Mouse (Mus musculus) liver, adult (tissue): ENCODE measurements at regions not wholly inside any gene's neighbourhood (a gene's known extent, or its start where the extent isn't known, plus 50 kb on each side); places are given as distances from the start of the nearest gene placed in this dataset.

Experiments
- GATA4 ChIP-seq: IDR thresholded peaks from 2 replicates; pipeline ENCODE4 v1.6.1; 2014; ENCODE audit warnings: mild to moderate bottlenecking, low read length; ENCODE audit not compliant: insufficient replicate concordance

DNA sequence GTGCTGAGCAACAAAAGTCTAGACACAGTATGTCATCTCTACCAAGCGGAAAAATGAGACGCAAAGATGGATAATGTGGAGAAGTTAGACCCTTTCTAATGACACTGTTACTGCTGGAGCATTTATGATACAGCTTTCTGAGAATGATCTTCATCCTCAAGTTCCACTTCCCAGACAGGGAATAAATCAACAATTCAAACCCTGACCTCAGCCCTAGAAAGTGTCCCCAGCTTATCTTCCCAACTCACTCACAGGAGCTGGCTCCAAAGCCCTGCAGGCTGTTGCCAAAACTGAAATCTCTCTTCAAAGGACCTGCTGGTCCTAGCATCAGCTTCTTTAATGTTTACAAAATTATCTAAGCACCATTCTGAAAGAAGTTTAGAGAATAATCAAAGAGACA is 85.9 kb upstream of the Lmcd1 start:
- TF ChIP-seq GATA4 = no peak

DNA sequence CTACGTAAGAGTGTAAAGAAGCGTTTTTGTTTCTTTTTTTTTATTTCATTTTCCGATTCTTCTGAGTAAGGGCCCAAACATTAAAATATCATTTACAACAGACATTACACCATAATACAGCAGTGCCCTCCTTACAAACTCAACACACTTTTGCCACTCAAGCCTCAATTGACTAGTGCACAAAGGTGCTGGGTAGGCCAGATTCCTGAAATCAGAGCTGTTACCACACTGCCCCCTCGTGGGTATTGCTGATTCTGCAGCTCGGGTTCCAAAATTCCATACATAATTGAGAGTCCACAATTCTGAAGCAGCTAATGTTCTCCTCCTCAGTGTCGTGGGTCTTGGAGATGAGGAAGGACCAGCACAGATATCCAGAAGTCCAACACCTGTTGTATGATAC is 82.5 kb upstream of the Lmcd1 start:
- no peak for TF ChIP-seq GATA4

DNA sequence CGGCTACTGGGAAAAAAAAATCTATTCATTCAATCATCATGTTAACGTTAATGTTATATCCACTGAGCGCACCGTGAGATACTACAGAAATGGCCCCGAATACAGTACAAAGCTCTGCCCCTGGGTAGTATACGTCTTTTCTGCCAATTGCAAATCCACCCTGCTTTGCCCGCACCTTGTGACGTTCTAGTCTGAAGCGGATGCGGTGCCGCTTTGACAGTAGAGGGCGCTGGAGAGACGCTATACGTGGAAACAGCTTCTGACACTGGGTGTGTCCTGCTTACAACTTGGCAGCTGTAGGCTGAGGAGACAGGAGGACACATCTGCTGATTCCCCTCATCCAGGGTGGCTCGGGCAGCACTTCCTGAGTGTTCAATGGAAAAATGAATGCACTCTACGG is 76.1 kb upstream of the Lmcd1 start:
- no peak for TF ChIP-seq GATA4

DNA sequence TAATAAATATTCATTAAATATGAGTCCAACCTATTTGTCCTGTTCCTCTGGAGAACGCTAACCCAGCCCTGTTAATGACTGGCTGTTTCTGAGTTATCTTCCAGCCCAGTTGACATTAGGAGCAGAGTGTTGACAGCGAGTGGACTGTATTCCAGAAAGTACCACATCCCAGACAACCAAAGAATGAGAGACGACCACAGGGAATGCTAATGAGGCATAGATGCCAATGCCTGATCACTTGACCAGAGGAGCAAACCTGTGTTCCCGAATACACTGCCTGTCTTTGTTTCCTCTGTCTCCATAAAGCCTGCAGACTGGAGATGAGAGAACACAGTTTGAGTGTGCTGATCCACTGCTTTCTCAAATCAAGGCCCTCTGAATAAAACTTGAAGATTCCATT is 74.3 kb upstream of the Lmcd1 start:
- no peak for TF ChIP-seq GATA4

DNA sequence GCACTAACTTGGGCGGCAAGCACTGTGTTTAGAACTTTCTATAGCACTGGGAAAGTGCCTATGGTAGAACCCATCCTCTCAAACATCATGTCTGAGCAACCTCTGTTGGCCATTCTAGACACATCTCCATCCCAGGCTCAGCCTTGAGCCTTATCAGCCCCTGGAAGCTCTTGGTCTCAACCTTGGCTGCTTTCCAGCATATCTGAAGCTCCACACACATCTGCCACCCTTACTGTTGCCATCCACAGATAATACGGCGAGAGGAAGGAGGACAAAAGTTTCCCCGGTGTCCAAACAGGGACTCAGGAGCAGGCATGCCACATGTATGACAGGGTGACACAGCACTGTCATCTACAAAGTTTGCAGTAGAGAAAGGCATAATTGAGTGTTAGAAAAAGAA is 71.4 kb upstream of the Lmcd1 start:
- no peak for TF ChIP-seq GATA4

DNA sequence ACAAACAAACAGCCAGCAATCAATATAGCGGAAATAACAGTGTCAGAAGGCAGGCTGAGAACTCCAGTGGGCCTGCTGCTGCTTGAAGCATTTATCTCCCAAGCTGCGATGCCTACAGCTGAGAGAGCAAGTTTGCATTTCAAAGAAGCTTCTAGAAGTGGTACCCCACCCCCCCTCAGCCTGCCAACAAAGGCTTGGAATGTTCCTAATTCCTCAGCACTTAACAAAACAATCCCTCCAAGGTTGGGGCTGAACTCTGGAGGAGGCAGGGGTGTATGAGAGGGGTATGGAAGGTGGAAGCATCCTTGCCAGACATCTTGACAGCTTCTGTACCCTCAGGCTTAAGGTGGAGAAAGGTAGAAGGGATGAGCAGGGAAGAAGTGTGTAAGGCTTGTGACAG is 70.2 kb upstream of the Lmcd1 start:
- no peak for TF ChIP-seq GATA4

DNA sequence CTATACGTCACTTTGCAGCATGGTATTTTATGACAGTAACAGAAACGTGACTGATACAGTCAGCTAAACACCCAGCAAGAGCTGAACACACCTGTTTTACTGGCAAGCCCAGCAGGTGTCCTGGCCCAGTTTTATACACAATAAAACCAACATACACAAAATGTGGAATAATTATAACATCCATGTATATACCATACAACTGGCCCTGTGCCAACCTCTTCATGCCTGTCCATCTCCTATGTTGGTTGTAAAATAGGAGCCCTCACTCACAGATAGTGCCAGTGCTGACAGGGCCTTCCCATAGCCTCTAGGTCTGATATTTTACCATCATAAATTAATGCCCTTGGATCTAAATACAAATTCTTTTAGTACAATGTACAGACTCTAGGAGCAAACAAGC is 68.6 kb upstream of the Lmcd1 start:
- TF ChIP-seq GATA4 = no peak

DNA sequence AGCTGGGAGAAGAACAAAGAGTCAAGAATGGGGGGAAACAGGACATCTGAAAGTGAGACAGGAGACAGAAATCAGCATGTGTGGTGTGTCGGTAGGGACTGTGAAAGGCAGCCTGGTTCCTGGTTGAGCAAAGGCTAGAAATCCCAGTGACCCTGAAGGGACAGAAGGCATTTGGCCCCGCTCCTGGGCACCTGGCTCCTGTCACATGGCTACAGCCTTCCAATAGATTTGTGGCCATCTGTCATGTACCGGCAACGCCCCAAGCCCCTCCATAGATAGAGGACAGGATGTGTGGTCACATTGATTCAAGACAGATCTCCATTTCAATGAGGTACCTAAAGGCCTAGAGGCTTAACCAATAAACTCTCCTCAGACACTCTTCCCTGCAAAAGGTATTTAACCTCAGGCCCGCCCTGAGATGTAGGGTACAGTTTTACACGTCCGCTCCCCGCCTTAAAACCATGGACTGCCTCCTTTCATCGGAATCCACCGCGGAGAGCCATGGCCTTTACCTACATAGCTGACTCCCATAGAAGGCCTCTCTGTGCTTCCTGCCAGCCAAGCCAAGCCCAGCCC is 68.0 kb upstream of the Lmcd1 start:
- no peak for TF ChIP-seq GATA4

DNA sequence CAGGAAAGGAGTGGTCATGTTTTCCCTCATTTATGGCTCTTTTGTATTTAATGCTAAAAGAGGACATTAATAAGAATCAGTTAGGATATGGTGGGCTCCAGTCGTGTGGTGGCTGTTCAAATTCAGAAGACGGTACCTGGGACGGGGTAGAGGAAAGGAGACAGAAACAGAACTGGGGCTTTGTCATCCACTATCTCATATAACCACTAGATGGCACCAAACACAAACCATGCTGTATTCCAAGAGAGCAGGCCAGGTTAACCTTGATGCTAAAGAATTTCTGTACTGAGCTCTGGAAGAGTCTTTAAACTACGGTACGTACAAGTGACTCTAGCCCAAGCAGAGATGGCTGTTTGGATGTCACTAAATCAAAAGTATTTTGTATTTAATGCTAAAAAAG is 66.3 kb upstream of the Lmcd1 start:
- TF ChIP-seq GATA4 = no peak

DNA sequence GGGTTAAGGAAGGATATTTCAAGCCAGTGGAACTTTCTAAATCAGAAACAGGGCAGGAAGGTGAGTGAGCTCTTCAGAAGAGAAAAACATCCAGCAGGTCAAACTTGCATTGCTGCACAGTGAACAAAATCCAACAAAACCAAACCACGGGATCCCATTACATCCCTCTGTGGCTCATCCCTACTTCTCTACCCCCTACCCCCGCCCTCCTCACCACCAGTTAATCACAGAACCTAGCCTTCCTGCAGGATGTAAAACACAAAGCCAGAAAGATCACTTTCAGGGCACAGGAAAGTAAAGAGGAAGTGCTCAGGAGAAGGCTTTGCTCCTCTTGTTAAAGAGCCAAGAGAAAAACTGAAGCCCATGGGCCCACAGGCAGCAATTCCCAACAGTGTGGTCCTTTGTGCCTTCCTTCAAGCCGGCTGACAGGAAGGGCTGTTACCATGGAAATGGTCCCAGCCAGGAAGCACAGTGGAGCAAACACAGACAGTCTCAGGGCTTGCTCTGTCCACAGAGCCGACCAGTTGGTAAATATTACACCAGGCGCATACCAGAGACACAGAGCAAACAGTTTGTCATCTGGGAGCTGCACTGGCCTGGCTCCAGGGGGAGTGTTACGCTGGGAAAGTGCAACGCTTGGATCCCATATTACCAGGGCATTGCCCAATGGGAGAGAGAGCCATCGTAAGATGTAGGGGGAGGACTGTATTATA is 63.2 kb upstream of the Lmcd1 start:
- no peak for TF ChIP-seq GATA4

DNA sequence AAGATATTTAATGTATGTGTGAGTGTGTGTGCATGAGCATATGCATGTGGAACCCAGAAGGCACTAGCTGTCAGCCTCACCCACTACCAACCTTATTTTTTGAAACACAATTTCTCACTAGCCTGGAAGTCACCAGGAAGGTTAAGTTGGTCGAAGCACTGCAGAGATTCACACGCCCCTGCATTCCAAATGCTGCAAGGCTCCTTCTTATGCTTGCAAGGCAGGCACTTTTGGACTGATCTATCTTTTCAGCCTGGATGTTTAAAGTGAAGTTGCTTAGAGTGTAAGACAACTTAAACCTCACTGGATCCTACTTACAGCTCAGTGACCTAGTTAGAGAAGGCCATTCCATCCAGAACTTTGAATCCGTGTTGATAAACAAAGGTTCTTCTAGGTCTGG is 56.7 kb upstream of the Lmcd1 start:
- TF ChIP-seq GATA4 = no peak

DNA sequence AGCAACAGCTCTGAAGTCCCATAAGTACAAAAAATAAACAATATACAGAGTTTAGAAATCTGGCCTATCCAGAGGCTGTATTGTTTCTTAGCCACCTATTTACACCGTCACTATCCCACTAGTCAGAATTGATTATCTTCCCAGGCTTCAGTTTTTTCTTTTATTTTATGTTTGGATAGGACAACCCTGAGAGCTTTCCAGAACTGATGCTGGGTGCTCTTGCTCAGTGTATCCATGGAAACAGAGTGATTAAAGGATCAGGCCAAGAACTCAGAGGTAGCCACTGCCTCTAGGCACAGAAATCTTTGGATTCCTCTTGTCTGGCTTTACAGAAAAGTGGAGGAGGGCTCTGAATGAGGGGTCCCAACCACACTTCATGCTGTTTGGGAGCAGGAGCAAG is 55.3 kb upstream of the Lmcd1 start:
- TF ChIP-seq GATA4 = no peak

DNA sequence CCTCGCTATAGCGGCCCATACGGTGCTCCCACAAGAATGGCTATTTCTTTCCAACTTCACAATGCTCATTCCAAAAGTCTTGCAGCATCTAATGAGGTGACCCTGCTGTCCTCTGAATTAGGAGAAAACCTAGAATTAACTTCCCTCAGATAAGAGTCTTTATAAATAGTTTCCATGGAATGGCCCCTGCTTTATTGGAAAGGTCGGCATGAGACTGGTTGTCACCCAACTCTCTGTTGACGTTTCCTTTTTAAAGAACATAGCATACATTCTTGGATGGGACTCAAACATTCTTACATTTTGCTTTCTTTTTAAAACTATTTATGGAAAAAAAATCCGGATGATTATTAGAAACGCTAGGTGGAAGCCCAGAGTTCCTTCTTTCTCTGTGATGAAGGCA is 53.9 kb upstream of the Lmcd1 start:
- no peak for TF ChIP-seq GATA4

DNA sequence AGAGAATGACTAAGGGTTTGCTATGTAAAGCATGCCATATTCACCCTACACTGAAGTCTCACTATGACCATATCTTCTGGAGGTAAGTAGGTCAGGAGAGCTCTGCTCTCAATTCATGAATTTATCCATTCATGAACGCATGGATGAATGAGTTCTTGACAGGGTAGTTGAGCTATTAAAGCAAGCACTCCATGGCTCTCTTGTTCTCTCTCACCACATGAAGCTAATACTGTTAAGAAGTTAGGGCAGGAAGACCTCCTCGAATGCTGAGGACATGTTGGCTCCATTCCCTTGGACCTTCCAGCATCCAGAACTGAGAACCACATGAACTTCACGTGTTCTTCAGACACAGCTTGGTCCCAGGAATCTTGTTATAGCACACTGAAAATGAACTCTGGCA is 53.4 kb upstream of the Lmcd1 start:
- TF ChIP-seq GATA4 = no peak

DNA sequence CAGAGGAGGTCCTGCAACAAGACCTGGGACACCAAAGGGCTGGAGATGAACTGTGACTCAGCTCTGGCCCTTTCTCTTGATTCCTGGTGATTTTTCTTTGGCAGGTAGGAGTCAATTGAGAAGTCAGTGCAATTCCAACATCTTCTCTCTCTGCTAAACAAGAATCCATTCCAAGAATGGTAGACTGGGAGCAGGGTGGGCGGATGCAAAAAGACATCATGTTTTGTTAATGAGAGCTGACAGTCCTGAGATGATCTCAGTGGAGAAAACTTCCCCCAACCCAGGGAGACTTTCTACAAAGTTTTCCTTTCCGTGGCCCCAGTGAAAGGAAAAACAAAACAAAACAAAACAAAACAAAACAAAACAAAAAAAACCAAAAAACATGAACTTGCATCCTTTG is 52.2 kb upstream of the Lmcd1 start:
- no peak for TF ChIP-seq GATA4

DNA sequence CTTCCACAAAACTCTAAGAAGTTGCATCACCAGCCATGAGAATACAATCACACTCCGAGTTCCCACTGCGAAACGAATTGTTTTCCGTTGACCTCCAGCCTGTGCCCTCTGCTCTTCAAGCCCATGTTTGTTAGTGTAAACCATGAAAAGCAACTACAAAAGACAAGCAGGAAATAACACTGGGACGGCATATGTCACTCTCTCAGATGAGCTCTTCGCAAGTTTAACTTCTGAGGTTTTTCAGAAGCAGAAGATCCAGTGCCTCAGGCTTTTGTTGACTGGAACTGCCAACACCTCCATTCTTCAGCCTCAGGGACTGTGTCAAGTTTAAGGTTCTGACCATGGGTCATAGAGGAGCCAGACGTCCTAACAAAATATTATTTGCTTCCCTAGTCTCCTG is 50.2 kb upstream of the Lmcd1 start:
- no peak for TF ChIP-seq GATA4
